Mouse (Mus musculus) T-helper 1 cell (primary cell): ENCODE results near the gene Cfap46.

Source experiments
- in situ Hi-C: fragments of 300-600 bp; cut with MboI, MseI; formaldehyde crosslinking; loops from one replicate; pipeline ENCODE4 v1.15.1; 2025; ENCODE audit warnings: high pct_unique_total_duplicates

Gene Cfap46

DNA sequence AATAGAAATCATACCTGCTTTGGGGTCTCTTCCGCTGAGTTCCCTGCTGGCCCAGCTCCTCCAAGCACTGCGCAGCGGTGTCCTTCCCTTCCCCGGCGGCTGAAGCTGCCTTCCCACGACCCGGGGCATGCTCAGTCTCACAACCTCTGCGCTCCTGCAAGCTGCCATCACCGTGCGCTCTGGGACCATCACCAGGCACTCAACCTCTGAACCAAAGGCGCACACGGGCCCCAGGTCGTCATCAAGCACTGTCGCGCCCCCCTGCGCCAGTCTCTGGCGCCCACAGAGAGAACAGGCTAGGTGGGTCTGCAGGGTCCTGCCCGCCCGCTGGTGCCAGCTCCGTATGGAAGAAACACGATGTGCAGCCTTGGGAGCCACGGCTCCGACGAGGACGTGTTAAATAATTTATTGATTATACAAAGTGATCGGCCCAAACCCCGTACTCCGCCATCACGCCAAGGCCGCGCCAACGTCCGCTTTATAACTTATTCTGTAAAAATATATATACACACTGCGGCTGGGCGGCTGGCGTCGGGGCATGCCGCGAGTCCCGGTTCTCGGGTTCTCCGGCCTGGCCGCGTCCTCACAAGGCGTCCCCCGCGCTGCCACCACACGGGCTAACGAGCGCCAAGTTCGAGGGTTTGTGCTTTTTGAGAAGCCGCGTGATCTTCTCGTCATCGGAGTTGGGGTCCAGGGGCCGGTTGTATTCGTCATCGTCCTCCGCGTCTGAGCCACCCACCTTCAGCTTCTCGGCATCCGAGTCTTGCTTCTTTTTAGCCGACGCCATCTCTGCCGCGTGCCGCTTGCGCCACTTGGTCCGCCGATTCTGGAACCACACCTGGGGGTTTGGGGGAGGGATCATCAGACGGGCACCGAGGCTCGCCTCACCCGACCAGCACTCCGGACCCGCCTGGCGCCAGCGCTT, 102.5 kb downstream of the Cfap46 start:
- in situ Hi-C loops, result no loop called here

DNA sequence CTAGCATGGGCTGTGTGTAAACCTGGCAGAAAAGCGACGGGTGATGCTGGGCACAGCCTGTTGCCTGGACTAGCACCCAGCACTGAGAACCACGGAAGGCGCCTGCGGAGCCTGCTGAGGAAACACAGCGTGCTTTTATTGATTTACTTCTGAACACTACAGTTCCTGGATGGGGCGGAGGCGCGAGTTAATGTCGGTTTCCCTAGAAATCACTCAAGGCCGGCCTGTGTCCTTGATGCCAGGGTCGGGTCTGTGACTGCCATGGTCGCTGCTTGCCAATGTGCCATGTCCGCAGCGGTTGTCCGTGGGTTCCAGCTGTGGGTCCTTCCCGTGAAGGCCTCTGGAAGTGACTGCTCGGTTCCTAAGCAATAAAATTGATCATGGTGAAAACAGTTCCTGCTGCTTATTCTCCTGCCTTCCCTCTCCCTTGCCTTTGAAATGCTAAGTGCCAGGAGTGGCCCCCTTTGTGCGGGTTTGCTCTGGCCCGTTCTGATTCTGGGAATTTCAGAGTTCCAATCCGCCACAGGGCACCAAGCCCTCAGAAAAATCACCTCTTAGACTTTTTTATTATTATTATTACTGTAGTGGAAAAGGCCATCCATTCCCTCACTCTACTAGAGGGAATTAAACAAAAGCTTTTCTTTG, 104.2 kb downstream of the Cfap46 start:
- in situ Hi-C loops, result no loop called here

DNA sequence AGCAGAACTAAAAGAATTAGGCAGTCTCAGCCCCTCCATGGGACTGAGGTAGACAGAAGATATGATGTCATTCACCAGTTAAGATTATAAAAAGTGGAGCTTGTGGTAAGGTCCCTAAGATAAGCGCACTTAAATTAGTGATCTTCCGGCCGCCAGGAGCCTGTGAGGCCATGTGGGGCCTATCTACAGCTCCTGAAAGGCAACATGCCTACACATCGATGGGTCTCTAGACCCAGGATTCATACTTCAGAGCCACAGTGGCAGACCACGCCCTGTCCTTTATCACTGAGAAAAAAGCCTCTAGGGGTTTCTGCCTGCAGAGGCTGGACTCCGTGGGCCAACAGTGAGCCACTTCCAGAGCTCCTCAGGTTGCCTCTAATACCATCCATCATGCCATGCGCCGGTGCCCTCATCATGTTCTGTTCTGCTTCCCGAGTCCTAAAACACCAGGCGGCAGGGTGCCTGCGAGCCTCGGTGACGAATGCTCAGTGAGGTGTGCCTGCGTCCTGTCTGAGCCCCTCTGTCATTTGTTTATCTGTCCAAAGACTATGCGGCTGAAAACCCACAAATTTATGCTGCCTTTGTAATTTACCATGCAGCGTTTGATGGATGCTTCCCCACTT, 107.4 kb downstream of the Cfap46 start:
- in situ Hi-C loops, result no loop called here

DNA sequence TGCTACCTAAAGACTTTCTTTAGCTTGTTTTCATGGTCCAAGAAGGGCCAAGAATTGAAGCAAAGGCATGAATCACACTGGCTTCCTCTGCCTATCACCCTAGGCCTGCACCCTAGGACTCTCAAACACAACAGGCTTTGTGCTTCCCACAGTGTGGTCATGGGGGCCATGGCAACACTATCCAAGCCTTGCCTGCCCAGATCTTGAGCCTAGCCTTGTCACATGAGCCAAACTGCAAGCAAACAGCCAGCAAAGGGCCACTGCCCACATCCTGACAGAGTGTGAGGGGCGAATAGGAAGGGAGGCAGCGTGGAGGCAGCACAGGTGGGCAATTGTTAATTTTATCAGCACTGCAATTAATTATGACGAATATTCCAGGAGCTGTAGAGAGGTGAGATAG, 111.0 kb downstream of the Cfap46 start:
- in situ Hi-C loops, result no loop called here

DNA sequence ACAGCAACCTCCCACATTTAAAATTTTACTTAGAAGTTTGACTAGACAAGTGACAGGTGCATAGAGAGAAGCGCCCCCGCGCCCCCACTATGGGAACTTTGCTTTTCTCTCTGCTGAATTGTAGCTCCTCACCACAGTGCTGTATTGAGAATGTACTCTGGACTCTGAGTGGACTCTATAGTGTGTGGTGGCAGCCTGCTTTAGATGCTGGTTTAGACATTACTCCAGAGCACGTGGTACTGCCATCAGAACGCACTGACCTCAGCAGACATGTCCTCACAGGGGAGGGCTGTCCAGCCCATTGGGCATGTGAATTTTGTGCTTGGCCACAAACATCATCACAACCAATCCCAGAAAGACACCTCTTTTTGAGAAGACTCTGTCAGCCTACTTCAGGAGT, 112.8 kb downstream of the Cfap46 start:
- in situ Hi-C loops, result no loop called here

DNA sequence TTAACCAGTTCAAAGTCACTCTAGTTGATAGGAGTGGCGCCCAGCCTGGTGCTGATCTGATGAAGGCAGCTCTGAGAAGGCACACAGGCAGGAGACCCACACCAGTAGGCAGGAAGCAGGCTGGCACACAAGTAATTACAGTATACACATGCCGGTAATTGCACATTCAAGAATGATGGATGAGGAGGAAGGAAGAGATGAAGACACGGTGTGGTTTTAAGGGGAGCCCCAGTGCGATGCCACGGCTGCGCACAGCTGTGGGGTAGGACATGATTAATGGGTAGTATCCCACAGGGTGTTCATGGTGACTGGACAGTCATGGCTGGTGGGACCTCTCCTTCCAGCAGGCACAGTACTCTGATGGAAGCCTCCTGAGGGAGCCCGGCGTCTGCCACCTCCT, 117.1 kb downstream of the Cfap46 start:
- in situ Hi-C loops, result no loop called here

DNA sequence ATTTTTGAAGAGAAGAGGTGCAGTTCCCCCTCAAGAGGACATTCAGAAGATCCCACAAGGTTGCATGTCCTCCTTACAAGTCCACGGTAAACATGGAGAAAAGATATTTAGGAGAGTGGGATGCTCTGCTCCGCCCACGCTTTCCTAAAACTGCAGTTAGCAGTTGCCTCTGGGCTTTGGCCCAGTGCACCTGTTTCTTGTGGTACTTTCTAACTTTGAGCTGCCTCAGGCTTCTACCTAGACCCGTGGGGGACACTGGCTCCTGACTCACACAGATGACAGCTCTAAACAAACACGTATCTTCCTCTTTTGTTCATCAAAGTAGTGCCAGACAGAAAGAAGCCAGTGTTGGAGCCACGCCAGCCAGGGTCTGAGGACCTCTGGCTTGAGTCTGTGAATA, 117.6 kb downstream of the Cfap46 start:
- in situ Hi-C loops, result no loop called here

DNA sequence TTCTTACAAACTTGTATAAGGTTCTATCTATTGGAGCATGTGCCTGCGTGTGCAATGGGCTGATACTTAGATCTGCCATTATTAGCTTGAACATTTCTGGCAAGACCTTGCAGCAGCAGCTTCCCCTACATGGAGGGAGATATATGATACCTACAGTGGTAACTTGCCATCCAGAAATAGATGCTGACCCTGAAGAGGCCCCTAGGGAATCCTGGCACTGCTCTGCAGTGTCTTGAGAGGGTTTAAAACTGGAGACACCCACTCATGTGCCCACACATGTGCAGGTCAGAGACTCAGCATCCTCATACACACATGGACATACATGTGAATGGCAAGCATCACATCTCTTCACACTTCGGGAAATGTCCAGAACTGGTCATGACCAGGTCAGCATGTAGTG, 119.5 kb downstream of the Cfap46 start:
- in situ Hi-C loops, result no loop called here

DNA sequence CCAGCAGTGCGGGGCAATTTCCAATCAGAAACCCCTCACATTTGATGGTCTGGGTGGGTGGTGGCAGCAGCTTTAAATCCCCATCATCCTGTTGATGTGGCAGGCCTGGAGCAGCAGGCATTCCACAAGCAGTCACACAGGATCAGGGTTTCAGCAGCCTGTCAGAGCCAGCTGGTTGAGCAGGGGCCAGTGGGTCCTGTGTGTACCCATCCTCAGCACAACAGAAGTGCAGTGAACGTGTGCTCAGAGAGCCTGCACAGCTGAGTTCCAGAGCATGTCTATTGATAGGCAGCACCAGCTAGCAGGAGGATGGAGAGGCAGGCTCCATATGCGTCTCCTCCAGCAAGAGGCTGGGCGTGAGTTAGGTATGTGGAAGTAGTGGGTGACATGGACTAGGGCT, 120.2 kb downstream of the Cfap46 start:
- in situ Hi-C loops, result no loop called here

DNA sequence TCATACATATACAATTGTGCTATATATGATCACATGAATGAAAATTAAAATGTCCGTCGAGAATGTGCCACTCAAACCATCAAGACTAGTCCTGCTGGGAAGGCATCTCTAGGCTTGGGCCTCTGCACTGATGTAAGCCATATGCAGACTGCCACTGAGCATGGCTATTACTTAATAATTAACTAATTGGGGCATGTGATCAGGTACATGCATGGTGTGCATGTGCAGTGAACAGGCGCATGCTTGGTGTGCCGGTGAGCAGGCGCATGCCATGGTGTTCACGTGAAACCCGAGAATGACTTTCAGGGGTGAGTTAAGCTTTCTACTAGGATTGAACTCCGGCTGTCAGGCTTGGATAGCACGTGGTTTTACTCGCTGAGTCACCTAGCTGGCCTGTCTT, 124.0 kb downstream of the Cfap46 start:
- in situ Hi-C loops, result no loop called here

DNA sequence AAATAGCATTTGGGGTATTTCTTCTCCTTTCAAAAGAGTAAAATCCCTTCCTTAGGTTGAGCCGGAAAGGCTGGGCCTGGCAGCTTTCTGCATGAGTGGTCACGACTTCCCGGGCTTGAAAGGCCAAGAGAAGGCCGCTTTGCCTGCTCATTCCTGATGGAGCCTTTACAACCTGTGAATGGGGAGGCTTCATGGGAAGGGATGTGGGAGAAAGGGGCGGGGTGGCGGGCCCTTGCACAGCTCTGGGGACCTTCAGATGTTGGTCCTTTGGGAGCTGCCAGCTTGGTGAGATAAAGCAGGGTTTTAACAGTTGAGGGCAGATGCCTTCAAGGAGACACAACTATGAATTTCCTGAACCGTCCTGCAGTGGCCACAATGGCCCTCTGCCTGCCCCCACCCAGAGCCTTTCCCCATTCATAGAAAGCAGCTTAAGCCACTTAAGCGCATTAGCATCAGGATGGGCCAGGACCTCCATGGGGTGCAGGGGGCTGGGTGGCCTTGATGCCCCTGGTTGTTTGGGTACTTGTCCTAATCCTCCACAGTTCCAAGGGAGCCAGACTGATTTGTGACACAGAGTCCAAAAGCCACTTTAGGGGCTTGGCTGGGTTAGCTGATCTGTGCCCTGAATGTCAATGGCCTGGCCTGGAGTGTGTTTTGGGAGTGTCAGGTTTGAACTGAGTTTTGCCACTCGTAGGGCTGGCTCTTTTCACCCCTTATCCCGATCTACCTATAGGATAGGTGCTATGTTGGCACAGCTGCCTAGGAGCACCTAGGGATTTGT, 126.7 kb downstream of the Cfap46 start:
- in situ Hi-C loops, result no loop called here

DNA sequence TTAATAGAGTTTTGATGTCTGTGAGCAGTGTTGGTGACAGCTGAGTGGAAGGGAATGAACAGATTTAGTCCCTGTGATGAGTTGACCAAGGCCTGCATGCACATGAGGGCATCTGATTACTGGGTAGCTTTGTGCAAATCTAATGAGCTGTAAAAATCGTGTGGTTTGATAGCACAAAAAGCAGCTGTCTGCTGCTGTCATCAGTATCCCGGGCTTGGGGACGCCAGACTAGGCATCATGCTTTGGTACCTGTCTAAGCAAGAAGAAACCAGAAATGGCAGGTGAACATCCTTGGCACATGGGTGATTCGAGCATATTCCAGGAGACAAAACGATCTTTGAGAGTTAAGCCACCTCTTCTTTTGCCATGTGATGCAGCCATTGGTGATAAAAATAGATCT, 127.3 kb downstream of the Cfap46 start:
- in situ Hi-C loops, result no loop called here

DNA sequence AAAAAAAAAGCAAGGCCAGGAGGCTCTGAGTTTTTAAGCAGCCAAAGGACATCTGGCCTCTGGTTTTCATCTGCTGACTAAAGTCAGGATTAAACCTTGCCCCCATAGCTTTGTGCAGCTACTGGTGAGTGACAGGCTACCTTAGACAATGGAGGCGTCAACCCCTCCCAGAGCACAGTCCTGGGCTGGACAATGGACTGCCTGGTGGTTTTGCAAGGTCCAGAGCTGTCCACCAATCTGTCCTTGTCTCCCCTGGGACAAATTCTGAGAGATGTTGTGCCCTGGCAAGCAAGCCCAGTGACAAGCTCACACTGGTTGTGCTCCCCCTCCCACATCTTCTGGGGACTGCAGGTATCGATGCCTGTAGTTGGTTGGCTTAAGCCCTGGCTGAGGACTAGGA, 132.1 kb downstream of the Cfap46 start:
- in situ Hi-C loops, result no loop called here
